Mouse (Mus musculus) embryo, embryonic 11 days (tissue): ENCODE measurements at regions not wholly inside any gene's neighbourhood (a gene's known extent, or its start where the extent isn't known, plus 50 kb on each side); places are given as distances from the start of the nearest gene placed in this dataset.

ENCODE experiments used
- DNase-seq: peaks from one replicate; pipeline ENCODE4 v3.0.0-alpha.2; 2015

GRCm38 (mm10) chr11:92405818-92406217 is 692.0 kb upstream of the Car10 start:
- peak; percentile 64 for DNase-seq

DNA sequence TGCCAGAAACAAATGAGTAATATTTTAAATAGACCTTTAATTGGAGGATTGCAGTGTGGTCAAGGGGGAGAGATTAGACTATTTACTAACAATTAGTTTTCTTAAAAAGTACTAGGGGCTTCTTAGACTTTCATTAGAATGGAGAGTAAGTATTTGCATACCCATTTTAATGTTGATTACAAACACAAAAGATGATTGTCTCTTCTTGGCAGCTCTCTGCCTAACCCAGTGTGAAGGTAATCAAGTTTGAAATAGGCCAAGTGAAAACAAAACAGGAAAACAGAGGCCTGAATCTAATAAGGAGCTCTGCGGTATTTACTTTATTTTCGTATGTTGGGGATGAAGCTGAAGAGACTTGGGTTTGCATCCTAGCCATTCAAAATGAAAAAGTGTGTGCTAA is 646.5 kb upstream of the Car10 start:
- DNase-seq = no peak

GRCm38 (mm10) chr11:92495291-92495690 is 602.5 kb upstream of the Car10 start:
- no peak for DNase-seq
